Mouse (Mus musculus): ENCODE results near the gene Prkcq. TPM values are rescaled to one million over a fixed set of nuclear protein-coding genes. Genes with fewer than 3 reads are reported as not detected.

Prkcq gene
- polyA plus RNA-seq, 1 experiment from 2014 or later: 1.8 TPM

DNA sequence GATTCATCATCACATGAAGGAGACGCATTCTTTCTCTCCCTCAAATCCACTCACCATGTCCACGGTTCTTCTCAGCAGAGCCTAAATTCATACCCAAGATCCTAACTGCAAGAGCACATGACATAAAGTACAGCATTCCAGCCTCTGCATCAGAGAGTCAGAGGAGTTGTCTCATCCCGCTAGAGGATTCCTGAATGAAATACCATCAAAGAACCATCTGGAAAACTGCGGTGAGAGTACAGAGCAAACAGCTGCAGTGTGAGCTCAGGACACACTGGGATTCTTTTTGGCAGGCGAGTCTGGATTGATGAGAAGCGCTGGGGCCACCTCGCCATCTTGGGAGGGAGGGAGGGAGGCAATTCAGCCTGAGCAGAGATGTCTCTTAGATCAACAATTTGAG is 20.9 kb upstream of the Prkcq start:
- DNase-seq: no peak
- Histone ChIP-seq H3K4me1 (ENCODE audit: insufficient read depth) (no peaks in the 10 kb centered on the region), H3K9ac (no peak overlapping the region), H3K4me2 (no peak overlapping the region), H3K27me3 (ENCODE audit: insufficient read depth, low read length) (no peaks in the 10 kb centered on the region), H3K27ac (ENCODE audit: low read depth) (no peak overlapping the region), H3K36me3 (ENCODE audit: insufficient read depth) (no peaks in the 10 kb centered on the region), H3K9me3 (ENCODE audit: low read depth, low read length) (no peaks in the 10 kb centered on the region), H3K4me3 (ENCODE audit: low read depth, low read length) (no peak overlapping the region)
- no peak for TF ChIP-seq CTCF (IDR thresholded peaks at IDR 0.05; ENCODE audit: low read depth)
- 51% methylated on average over 7 of the region's 7 CpGs for WGBS
- no peak for ATAC-seq (ENCODE audit: insufficient read depth)

DNA sequence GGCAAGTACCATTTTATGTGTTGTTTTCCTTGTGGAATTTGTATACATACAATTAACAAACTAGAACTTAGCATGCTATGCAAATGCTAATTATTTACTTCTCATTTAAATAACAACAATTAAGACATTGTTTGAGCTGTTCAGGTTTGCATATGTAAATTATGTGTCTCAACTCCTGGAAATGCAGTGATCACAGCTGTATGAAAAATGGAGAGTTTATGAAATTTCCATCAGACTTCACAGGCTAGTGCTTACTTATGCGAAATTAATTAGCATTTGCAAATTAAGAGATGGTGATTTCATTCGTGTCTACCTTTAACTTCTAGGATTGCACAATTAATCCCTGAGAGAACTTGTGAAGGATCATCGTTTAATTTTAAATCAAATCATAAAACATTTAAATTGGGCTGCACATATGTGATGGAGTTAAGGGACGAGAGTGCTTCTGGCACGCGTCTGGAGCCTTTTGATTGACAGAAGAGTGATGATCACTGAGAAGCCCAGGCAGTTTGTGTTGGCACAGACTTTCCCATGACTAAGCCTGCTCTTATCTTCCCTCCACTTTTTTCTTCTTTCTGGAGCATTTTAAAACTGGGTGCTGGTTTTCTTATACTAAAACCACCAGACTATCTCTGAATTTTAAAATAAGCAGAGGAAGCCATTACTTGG is 20.1 kb upstream of the Prkcq start:
- H3K27ac ChIP-seq (ENCODE audit: low read depth): no peak overlapping the region
- no peak for TF ChIP-seq CTCF (IDR thresholded peaks at IDR 0.05; ENCODE audit: low read depth)
- DNase-seq (no peak), ATAC-seq (ENCODE audit: insufficient read depth) (no peak)
- no peak overlapping the region for H3K9ac ChIP-seq
- no peaks in the 10 kb centered on the region for H3K4me1 ChIP-seq (ENCODE audit: insufficient read depth)
- WGBS: 76% methylated on average over 6 of the region's 6 CpGs
- no peaks in the 10 kb centered on the region for H3K9me3 ChIP-seq (ENCODE audit: low read depth, low read length)
- no peak overlapping the region for H3K4me3 ChIP-seq (ENCODE audit: low read depth, low read length)
- no peaks in the 10 kb centered on the region for H3K27me3 ChIP-seq (ENCODE audit: insufficient read depth, low read length)
- no peak overlapping the region for H3K4me2 ChIP-seq
- H3K36me3 ChIP-seq (ENCODE audit: insufficient read depth): no peaks in the 10 kb centered on the region

DNA sequence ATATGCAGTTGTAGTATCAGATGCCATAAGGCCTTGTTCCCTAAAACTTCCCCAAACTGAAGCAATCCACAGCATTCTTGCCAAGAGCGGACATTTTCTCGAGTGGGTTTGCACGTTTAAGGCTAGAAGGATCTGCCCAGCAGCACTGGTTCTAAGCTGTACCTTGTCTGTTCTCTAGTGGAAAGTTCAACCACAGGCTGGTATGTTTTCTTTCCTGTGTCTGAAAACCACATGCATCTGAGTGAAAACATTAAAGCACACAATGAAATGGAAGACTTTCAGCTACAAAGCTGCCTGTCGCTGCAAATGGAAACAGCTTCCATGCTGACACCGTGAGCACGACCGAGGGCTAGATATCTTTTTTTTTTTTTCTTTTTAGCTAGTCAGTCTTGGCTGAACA is 12.3 kb upstream of the Prkcq start:
- H3K36me3 ChIP-seq (ENCODE audit: insufficient read depth): no peaks in the 10 kb centered on the region
- DNase-seq: no peak
- H3K27ac ChIP-seq (ENCODE audit: low read depth): no peak overlapping the region
- no peaks in the 10 kb centered on the region for H3K4me1 ChIP-seq (ENCODE audit: insufficient read depth)
- no peak for TF ChIP-seq CTCF (IDR thresholded peaks at IDR 0.05; ENCODE audit: low read depth)
- no peak overlapping the region for H3K4me2 ChIP-seq
- H3K27me3 ChIP-seq (ENCODE audit: insufficient read depth, low read length): no peaks in the 10 kb centered on the region
- no peak overlapping the region for H3K9ac ChIP-seq
- no peaks in the 10 kb centered on the region for H3K9me3 ChIP-seq (ENCODE audit: low read depth, low read length)
- no peak for ATAC-seq (ENCODE audit: insufficient read depth)
- 91% methylated on average over 7 of the region's 7 CpGs for WGBS
- no peak overlapping the region for H3K4me3 ChIP-seq (ENCODE audit: low read depth, low read length)

DNA sequence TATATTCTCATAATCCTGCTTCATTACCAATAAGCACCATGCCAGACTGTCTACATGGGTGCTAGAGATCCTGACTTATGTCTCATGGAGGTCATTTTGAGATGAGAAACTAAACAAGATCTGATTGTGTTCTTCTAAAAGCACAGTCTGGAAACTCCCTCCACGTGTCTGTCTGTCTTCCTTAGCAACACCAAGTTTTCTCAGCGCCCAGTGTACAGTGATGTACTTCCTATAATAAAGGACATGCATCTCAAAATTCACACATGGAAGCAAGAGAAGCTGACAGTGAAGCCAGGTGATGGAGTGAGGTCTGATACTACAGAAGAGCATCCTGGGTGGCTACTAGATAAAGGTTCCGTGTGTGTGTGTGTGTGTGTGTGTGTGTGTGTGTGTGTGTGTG is 11.2 kb upstream of the Prkcq start:
- no peak for DNase-seq
- H3K4me3 ChIP-seq (ENCODE audit: low read depth, low read length): no peak overlapping the region
- no peaks in the 10 kb centered on the region for H3K36me3 ChIP-seq (ENCODE audit: insufficient read depth)
- H3K27me3 ChIP-seq (ENCODE audit: insufficient read depth, low read length): no peaks in the 10 kb centered on the region
- ATAC-seq (ENCODE audit: insufficient read depth): no peak
- no peak overlapping the region for H3K4me2 ChIP-seq
- no peaks in the 10 kb centered on the region for H3K9me3 ChIP-seq (ENCODE audit: low read depth, low read length)
- WGBS: 64% methylated on average over 3 of the region's 3 CpGs
- H3K27ac ChIP-seq (ENCODE audit: low read depth): no peak overlapping the region
- H3K9ac ChIP-seq: no peak overlapping the region
- TF ChIP-seq CTCF (IDR thresholded peaks at IDR 0.05; ENCODE audit: low read depth): no peak
- no peaks in the 10 kb centered on the region for H3K4me1 ChIP-seq (ENCODE audit: insufficient read depth)

DNA sequence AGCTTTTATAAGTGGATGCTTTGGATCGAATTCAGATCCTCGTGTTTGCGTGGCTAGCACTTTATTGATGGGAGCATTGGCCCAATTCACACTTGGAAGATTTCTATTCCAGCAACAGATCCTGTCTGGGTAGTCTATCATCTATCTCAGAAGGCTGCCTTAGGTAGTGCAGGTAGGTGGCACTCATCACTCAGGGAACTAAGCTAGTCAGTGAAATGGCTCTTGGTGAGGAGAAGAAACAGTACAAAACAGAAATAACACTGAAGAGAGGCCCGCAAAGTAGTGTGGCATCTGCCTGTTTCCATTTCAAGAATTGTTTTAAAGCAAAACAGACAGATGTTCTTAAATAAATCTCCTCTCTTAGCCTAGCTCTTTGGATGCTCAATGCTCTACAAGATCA is 10.6 kb upstream of the Prkcq start:
- no peak for TF ChIP-seq CTCF (IDR thresholded peaks at IDR 0.05; ENCODE audit: low read depth)
- ATAC-seq (ENCODE audit: insufficient read depth) (no peak), DNase-seq (no peak)
- WGBS: 85% methylated on average over 4 of the region's 4 CpGs
- Histone ChIP-seq H3K9me3 (ENCODE audit: low read depth, low read length) (no peaks in the 10 kb centered on the region), H3K4me3 (ENCODE audit: low read depth, low read length) (no peak overlapping the region), H3K4me1 (ENCODE audit: insufficient read depth) (no peaks in the 10 kb centered on the region), H3K27ac (ENCODE audit: low read depth) (no peak overlapping the region), H3K4me2 (no peak overlapping the region), H3K27me3 (ENCODE audit: insufficient read depth, low read length) (no peaks in the 10 kb centered on the region), H3K36me3 (ENCODE audit: insufficient read depth) (no peaks in the 10 kb centered on the region), H3K9ac (no peak overlapping the region)

DNA sequence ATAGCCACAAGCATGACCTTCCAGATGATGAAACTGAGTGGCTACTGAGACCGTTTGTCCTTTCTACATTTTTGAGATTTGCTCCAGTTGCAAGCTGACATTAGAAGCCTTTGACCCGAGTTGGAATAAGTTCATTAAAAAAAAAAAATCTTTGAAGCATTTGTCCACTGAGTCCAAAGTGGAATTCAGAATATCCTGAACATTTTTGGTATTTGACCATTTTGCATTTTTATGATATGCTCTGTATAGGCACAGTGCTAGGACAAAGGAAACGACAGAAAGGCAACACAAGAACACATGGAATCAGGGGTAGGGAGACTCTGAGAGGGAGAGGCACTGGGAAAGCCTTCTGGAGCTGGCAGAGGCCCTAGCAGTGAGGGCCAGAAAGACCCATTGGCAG is 9.2 kb upstream of the Prkcq start:
- ATAC-seq (ENCODE audit: insufficient read depth) (no peak), DNase-seq (no peak)
- Histone ChIP-seq H3K9me3 (ENCODE audit: low read depth, low read length) (no peaks in the 10 kb centered on the region), H3K27me3 (ENCODE audit: insufficient read depth, low read length) (no peaks in the 10 kb centered on the region), H3K27ac (ENCODE audit: low read depth) (no peak overlapping the region), H3K4me1 (ENCODE audit: insufficient read depth) (no peaks in the 10 kb centered on the region), H3K4me2 (no peak overlapping the region), H3K36me3 (ENCODE audit: insufficient read depth) (no peaks in the 10 kb centered on the region), H3K9ac (no peak overlapping the region), H3K4me3 (ENCODE audit: low read depth, low read length) (no peak overlapping the region)
- no peak for TF ChIP-seq CTCF (IDR thresholded peaks at IDR 0.05; ENCODE audit: low read depth)
- 50% methylated on average over 3 of the region's 3 CpGs for WGBS

DNA sequence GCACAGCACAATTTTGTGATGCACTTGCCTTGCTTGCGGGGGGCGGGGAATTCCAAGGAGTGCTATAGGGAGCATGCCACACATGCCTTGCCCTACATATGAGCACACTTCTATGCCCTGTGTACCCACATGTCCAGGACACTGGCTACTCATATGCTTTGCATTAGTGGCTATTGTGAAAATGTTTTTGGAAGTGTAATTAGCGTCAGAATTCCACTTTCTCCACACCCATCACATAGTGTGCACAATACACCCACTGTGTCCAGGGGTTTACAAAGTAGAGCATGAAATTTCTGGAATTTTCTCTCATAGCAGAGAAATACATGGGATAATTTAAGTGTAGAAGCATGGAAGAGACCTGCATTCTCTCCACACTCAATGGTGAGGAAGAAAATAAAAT is 7.7 kb upstream of the Prkcq start:
- Histone ChIP-seq H3K36me3 (ENCODE audit: insufficient read depth) (no peaks in the 10 kb centered on the region), H3K4me1 (ENCODE audit: insufficient read depth) (no peaks in the 10 kb centered on the region), H3K9me3 (ENCODE audit: low read depth, low read length) (no peaks in the 10 kb centered on the region), H3K4me3 (ENCODE audit: low read depth, low read length) (no peak overlapping the region), H3K27me3 (ENCODE audit: insufficient read depth, low read length) (no peaks in the 10 kb centered on the region), H3K27ac (ENCODE audit: low read depth) (no peak overlapping the region), H3K9ac (no peak overlapping the region), H3K4me2 (no peak overlapping the region)
- TF ChIP-seq CTCF (IDR thresholded peaks at IDR 0.05; ENCODE audit: low read depth): no peak
- no peak for ATAC-seq (ENCODE audit: insufficient read depth)
- DNase-seq: no peak
- WGBS: 87% methylated on average over 3 of the region's 3 CpGs

All from lung, embryonic 14.5 days (tissue).